Mouse (Mus musculus) midbrain, embryonic 14.5 days (tissue): Measurements from ENCODE around the gene Ube2r2. TPM values are rescaled to one million over a fixed set of nuclear protein-coding genes. Genes with fewer than 3 reads are reported as not detected.

ENCODE experiments used
- ATAC-seq: fragments of 200-750 bp; cut with Nextera tagmentation; 2 replicates; pipeline ENCODE4 v1.8.0; 2017; ENCODE audit warnings: moderate number of reproducible peaks, moderate library complexity; ENCODE audit not compliant: low FRiP score, low TSS enrichment
- DNase-seq: peaks from one replicate; pipeline ENCODE4 v3.0.0-alpha.2; 2015
- H3K27ac ChIP-seq: fragments of 300-500 bp; sonication (generic); replicated peaks from 2 replicates; pipeline ENCODE4 v1.5.1; 2014; ENCODE audit warnings: mild to moderate bottlenecking, low read depth, low read length, moderate library complexity
- H3K27me3 ChIP-seq: fragments of 300-500 bp; sonication (generic); 2 replicates; pipeline ENCODE4 v1.6.1; 2014; ENCODE audit warnings: low read length, control low read depth, mixed read lengths; ENCODE audit not compliant: control insufficient read depth, insufficient read depth
- H3K36me3 ChIP-seq: fragments of 300-500 bp; sonication (generic); 2 replicates; pipeline ENCODE4 v1.6.1; 2014; ENCODE audit warnings: low read length, control low read depth; ENCODE audit not compliant: control insufficient read depth, insufficient read depth
- H3K4me1 ChIP-seq: fragments of 300-500 bp; sonication (generic); 2 replicates; pipeline ENCODE4 v1.6.1; 2014; ENCODE audit warnings: mild to moderate bottlenecking, antibody characterized with exemption, low read length, control low read depth; ENCODE audit not compliant: control insufficient read depth, insufficient read depth
- H3K4me2 ChIP-seq: fragments of 300-500 bp; sonication (generic); 2 replicates; pipeline ENCODE4 v1.6.1; 2014; ENCODE audit warnings: mild to moderate bottlenecking, low read length, moderate library complexity
- H3K4me3 ChIP-seq: fragments of 300-500 bp; sonication (generic); replicated peaks from 2 replicates; pipeline ENCODE4 v1.5.1; 2014; ENCODE audit warnings: low read depth, low read length
- H3K9ac ChIP-seq: fragments of 300-500 bp; sonication (generic); replicated peaks from 2 replicates; pipeline ENCODE4 v1.6.1; 2014; ENCODE audit warnings: mild to moderate bottlenecking, low read length, moderate library complexity
- H3K9me3 ChIP-seq: fragments of 300-500 bp; sonication (generic); 2 replicates; pipeline ENCODE4 v1.6.1; 2016; ENCODE audit warnings: low read length, control low read depth, mixed read lengths; ENCODE audit not compliant: control insufficient read depth
- WGBS: fragments of 180-500 bp; shearing (Covaris S2); extraction: QIAGEN DNeasy Blood & Tissue Kit; methylation state at CpG from one replicate; pipeline ENCODE4 v1.1.7; 2014; 5-methylcytosine and 5-hydroxymethylcytosine counted together
- polyA plus RNA-seq: library from polyadenylated mRNA; unstranded; fragments of >200 nt; fragmentation: Nextera tagmentation; extraction: Ambion mirVana; gene quantifications from 2 replicates; pipeline ENCODE4 v1.2.1, GENCODE M21; 2014

The Ube2r2 gene
- polyA plus RNA-seq, 1 experiment from 2014 or later, result 80.7 TPM

DNA sequence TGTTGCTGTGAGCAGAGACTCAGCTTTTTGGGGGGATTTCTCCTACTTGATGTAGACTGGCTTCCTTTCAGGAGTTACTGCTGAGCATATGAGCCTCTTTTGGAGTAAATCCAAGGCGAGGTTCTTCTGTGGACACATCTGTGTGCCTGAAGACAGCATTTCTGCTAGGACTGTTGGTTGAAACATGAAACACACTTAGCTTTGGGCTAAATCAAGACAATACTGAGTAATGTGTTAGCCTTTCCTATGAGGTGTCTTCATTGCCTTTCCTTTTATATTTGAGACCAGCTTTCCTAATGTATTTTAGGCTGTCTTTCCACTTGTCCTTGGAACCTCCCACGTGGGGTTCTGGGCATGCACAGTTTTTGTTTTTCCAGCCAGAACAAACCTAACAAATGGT, 39.1 kb downstream of the Ube2r2 start:
- no peaks in the 10 kb centered on the region for H3K9me3 ChIP-seq
- no peak overlapping the region for H3K27ac ChIP-seq
- H3K9ac ChIP-seq, result no peak overlapping the region
- peaks cover 33% of the 10 kb centered on the region for H3K36me3 ChIP-seq
- DNase-seq, result no peak
- ATAC-seq, result no peak
- no peaks in the 10 kb centered on the region for H3K4me1 ChIP-seq
- no peak overlapping the region for H3K4me3 ChIP-seq
- WGBS, result 89% methylated on average over 2 of the region's 2 CpGs
- H3K4me2 ChIP-seq, result no peak overlapping the region
- H3K27me3 ChIP-seq, result no peaks in the 10 kb centered on the region

DNA sequence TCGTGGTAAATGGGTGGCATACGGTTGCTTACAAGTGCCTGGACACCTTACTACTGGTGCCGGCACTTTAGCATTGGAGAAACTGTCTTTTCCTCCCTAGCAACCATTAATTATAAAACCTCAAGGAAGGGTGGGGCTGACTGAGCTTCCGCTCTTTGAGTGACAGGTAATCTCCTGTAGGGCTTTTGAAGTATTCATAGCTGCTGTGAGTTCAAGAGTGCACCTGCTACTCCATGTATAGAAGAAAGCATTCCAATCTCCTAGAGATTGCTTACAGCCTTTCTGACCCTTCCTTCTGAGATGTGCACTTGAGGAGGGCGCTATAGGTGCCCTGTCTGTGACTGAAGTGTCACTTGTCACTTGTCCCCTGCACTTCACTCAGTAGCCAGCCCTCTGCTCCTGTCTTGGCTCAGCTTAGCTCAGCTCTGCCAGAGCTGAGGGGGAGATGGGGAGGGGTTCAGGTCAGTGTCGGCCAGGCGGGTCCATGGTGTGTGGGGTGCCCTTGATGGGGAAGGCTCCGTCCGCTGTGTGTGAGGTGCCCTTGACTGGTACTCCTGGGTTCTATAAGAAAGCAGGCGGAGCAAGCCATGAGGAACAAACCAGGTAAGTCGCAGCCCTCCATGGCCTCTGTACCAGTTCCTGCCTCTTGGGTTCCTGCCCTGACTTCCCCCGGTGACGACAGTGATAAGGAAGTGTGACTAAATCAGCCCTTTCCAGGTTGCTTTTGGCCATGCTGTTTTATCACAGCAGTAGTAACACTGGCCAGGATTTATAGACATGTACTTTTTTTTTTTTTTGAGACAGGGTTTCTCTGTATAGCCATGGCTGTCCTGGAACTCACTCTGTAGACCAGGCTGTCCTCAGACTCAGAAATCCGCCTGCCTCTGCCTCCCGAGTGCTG, 44.5 kb downstream of the Ube2r2 start:
- no peaks in the 10 kb centered on the region for H3K4me1 ChIP-seq
- no peaks in the 10 kb centered on the region for H3K9me3 ChIP-seq
- ATAC-seq (no peak), DNase-seq (no peak)
- H3K4me2 ChIP-seq, result no peak overlapping the region
- H3K4me3 ChIP-seq, result no peak overlapping the region
- no peaks in the 10 kb centered on the region for H3K27me3 ChIP-seq
- H3K36me3 ChIP-seq, result peaks cover 51% of the 10 kb centered on the region
- 90% methylated on average over 15 of the region's 15 CpGs for WGBS
- H3K9ac ChIP-seq, result no peak overlapping the region
- no peak overlapping the region for H3K27ac ChIP-seq

DNA sequence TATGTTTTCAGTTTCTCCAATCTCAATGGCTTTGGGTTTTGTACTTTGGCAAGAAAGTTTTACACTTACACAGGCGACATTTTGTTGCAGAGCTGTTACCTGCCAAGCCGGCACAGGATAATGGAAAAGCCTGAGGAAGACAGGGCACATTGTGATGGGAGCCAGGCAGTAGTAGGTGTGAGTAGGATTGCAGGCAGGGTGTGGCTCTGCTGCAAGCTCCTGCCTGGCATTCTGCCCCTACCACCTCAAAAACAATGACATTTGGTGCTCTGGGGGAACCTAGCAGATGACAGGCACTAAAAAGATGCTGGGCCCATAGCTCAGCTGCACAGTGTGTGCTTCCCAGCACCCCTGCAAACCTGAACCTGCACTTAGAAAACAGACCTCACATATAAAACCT, 54.3 kb downstream of the Ube2r2 start:
- Histone ChIP-seq H3K4me1 (no peaks in the 10 kb centered on the region), H3K27me3 (no peaks in the 10 kb centered on the region), H3K9ac (no peak overlapping the region), H3K36me3 (peaks cover 59% of the 10 kb centered on the region), H3K27ac (no peak overlapping the region), H3K4me2 (no peak overlapping the region), H3K9me3 (no peaks in the 10 kb centered on the region), H3K4me3 (no peak overlapping the region)
- no peak for ATAC-seq
- no peak for DNase-seq
- WGBS, result 95% methylated on average over 2 of the region's 2 CpGs

DNA sequence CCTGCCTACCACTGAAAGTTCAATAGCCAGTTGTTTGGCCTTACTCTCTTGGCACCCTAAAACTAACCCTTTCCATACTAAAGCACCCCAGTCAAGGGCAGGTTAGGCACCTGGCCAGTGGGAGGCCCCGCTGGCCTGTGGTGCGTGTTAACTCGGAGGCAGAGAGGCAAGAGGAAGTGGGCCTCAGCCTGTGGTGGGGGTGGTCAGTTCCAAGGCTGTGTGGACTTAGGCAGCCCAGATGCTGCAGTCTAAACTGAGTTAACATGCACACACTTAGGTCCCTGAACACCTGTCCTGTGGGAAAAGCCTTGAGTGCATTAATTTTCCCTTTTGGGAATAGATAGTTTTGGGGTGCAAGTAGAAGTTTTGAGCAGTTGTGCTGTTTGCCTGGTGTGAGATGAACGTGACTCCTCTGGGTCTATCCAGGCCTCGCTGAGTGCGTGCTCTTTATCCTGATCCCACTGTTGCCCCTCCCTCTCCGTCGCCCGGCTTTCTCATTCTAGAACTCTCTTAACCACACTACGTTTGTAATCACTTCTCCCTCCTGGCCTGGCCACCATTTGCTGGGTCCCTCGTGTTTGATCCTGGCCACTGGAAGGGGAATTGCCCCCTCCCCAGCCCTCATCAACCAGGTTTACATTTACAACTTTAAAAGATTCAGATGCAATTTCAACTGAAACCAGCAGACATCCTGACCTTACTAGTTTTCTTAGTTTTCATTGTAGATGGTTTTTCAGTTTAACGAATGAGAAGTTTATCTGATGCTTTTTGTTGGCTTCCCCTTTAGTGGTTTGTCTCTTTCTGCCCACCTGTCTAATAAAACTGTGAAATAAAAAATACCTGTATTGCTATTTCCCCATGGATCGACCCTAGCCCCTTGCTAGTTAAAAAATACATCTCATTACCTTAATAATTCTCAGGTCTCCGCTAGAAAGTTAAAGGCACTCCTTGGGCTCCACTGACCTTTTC, 57.3 kb downstream of the Ube2r2 start:
- 76% methylated on average over 14 of the region's 14 CpGs for WGBS
- Histone ChIP-seq H3K4me2 (no peak overlapping the region), H3K9me3 (no peaks in the 10 kb centered on the region), H3K36me3 (peaks cover 85% of the 10 kb centered on the region), H3K9ac (no peak overlapping the region), H3K4me3 (no peak overlapping the region), H3K27ac (no peak overlapping the region), H3K4me1 (no peaks in the 10 kb centered on the region), H3K27me3 (no peaks in the 10 kb centered on the region)
- no peak for DNase-seq
- ATAC-seq, result no peak

DNA sequence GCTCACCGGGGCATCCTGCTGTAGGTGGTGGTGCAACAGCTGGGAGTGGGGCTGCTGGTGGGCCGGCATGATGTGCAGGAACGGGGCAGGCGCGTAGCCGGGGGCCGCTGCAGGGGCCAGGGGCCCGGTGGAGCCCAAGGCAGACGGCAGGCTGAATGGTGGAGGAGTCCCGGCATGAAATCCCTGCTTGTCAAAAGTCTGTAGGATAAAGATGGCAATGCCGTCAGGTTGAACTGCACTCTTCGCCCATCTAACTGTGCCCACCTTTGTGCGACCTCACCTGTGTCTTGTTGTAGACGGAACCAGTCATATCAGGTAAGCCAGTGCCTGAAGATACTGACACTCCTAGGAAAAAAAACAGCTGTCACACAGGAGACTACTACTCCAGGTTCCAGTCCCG, 59.8 kb downstream of the Ube2r2 start:
- peaks cover 97% of the 10 kb centered on the region for H3K36me3 ChIP-seq
- no peak overlapping the region for H3K27ac ChIP-seq
- H3K27me3 ChIP-seq, result no peaks in the 10 kb centered on the region
- 0 out of 2 replicates have a peak, but pooled peaks have one; percentile 37 for ATAC-seq
- H3K9ac ChIP-seq, result no peak overlapping the region
- DNase-seq, result no peak
- WGBS, result 93% methylated on average over 15 of the region's 15 CpGs
- H3K4me1 ChIP-seq, result no peaks in the 10 kb centered on the region
- H3K4me2 ChIP-seq, result no peak overlapping the region
- no peaks in the 10 kb centered on the region for H3K9me3 ChIP-seq
- H3K4me3 ChIP-seq, result no peak overlapping the region

DNA sequence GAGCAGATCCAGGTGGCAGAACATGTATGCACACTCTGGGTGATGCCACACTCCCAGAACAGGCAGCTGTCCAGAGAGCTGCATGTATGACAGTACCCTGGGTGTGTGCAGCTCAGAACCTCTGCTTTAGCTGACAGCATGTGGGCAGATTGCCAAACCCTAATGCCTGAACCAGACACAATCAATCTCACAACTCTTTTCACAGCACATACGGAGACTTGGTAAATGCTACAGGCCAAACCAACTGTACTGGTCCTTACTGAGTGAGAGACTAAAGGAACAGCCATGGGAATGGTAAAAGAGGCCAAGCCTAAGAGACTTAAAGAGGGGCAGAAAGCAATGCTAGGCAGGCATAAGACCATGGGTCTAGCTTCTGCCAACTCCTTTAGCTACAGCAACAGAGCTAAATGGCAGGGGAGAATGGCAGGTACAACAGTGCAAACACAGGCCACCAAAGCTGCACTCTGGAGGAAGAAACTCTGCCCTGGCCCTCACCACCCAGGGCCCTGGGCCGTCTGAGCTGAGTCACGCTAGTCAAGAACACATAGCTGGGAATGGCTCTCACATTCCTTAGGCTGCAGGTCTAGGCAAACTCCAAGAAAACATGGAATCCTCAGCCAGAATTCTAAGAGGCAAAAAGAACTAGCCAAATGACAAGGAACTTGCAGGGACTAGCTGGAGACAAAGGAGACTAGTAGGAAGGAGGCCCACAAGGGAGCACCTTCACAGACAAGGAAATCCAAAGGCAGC, 61.5 kb downstream of the Ube2r2 start:
- Histone ChIP-seq H3K9ac (no peak overlapping the region), H3K36me3 (peaks cover 97% of the 10 kb centered on the region), H3K4me3 (no peak overlapping the region), H3K9me3 (no peaks in the 10 kb centered on the region), H3K4me2 (no peak overlapping the region), H3K4me1 (no peaks in the 10 kb centered on the region), H3K27ac (no peak overlapping the region; the same call in 1 of the 2 replicates), H3K27me3 (no peaks in the 10 kb centered on the region)
- DNase-seq (peak; percentile 37), ATAC-seq (no peak)
- 77% methylated on average over 3 of the region's 3 CpGs for WGBS

DNA sequence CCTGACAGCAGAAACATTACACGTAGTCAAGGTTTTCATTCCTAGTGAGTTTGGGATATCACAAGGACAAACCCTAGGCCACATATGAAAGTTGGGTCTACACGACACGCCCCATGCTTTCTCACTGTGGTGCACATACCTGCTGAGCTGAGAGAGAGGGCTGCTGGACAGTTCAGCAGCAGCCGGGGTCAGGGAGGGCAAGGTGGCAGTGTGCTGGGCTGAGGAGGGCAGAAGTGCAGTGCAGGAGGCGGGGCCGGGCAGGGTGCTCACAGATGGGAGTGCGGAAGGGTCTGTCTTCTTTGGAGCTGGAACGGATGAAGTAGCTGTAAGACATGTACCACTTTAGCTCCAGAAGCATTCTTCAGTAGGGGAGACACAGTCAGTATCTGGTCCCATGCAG, 66.6 kb downstream of the Ube2r2 start:
- no peak for ATAC-seq
- Histone ChIP-seq H3K36me3 (peaks cover 96% of the 10 kb centered on the region), H3K27me3 (no peaks in the 10 kb centered on the region), H3K4me3 (no peak overlapping the region), H3K4me2 (no peak overlapping the region), H3K27ac (no peak overlapping the region), H3K9me3 (no peaks in the 10 kb centered on the region), H3K9ac (no peak overlapping the region), H3K4me1 (no peaks in the 10 kb centered on the region)
- WGBS, result 97% methylated on average over 8 of the region's 8 CpGs
- DNase-seq, result no peak

DNA sequence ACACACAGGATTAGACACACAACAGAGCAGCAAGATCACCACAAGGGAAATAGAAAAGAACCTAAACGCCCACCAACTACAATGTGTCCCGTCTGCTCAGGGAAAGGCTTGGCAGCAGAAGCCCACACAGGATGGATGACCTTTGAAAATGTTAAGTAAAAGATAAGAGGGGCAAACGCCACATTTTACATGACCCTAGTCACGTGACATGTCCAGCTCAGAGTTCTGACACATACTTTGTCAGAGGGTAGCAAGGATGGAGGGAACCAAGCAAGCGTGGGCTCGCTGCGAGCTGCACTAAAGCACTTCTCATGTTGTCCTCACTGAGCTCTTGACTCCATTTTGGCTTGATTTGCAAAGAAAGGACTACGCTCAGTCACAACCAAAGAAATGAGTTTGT, 70.2 kb downstream of the Ube2r2 start:
- peaks cover 96% of the 10 kb centered on the region for H3K36me3 ChIP-seq
- WGBS, result 93% methylated on average over 8 of the region's 8 CpGs
- no peaks in the 10 kb centered on the region for H3K27me3 ChIP-seq
- H3K4me2 ChIP-seq, result no peak overlapping the region
- H3K9ac ChIP-seq, result no peak overlapping the region
- no peak overlapping the region for H3K4me3 ChIP-seq
- DNase-seq (no peak), ATAC-seq (no peak)
- H3K27ac ChIP-seq, result no peak overlapping the region
- no peaks in the 10 kb centered on the region for H3K4me1 ChIP-seq
- no peaks in the 10 kb centered on the region for H3K9me3 ChIP-seq
